Comparison of ENCODE assay signal across 16 mouse cellular contexts in genomic region chr6:28680537-28680936, GRCm38 (mm10).
DNase-seq lines count a peak whose midpoint lies in the region; ATAC-seq and TF ChIP-seq lines count a peak whose summit lies in the region.
"Had no signal": no experiment of that assay in that cellular context is flagged by ENCODE, and none has a peak within 500 bp of the region (broad histone marks: within the 10 kb centered on the region; RNA-seq: fewer than 3 reads in every experiment).

No protein-coding gene starts in this region.

- H3K27me3 ChIP-seq in intestine, postnatal 0 days (replicated peaks; ENCODE audit: control insufficient read depth, insufficient read depth, low read length) = no peaks in the 10 kb centered on the region
- no peaks in the 10 kb centered on the region for H3K27me3 ChIP-seq in intestine, embryonic 15.5 days (replicated peaks)
- no peaks in the 10 kb centered on the region for H3K27me3 ChIP-seq in lung, postnatal 0 days (replicated peaks; ENCODE audit: insufficient read depth, low read length)
- H3K27me3 ChIP-seq: CH12.LX; lung, embryonic 15.5 days; midbrain, embryonic 13.5 days had no signal

- intact Hi-C loops in heart, postnatal 14 days (cut with DNase I) = no loop called here

- WGBS in intestine, postnatal 0 days = 62% methylated on average over 4 of the region's 4 CpGs
- 72% methylated on average over 4 of the region's 4 CpGs for WGBS in intestine, embryonic 15.5 days
- 30% methylated on average over 4 of the region's 4 CpGs for WGBS in lung, postnatal 0 days

- no peak overlapping the region for H3K4me3 ChIP-seq in intestine, postnatal 0 days (ENCODE audit: low read depth, low read length)
- no peak overlapping the region for H3K4me3 ChIP-seq in intestine, embryonic 15.5 days (replicated peaks)
- H3K4me3 ChIP-seq in lung, postnatal 0 days (ENCODE audit: low read depth, low read length) = no peak overlapping the region
- H3K4me3 ChIP-seq: erythroblast, embryonic 14.5 days; hindbrain, embryonic 10.5 days; lung, embryonic 15.5 days; midbrain, embryonic 13.5 days had no signal

- H3K4me1 ChIP-seq in intestine, postnatal 0 days (replicated peaks; ENCODE audit: control insufficient read depth, insufficient read depth, low read length) = peaks cover 7% of the 10 kb centered on the region; the same call in 1 of the 2 replicates
- no peaks in the 10 kb centered on the region for H3K4me1 ChIP-seq in intestine, embryonic 15.5 days (replicated peaks)
- peaks cover 12% of the 10 kb centered on the region; the same call in 1 of the 2 replicates for H3K4me1 ChIP-seq in lung, postnatal 0 days (ENCODE audit: insufficient read depth, low read depth, low read length)
- H3K4me1 ChIP-seq: hindbrain, embryonic 10.5 days; midbrain, embryonic 13.5 days had no signal

- no peak for TF ChIP-seq CTCF in intestine, postnatal 0 days (IDR thresholded peaks at IDR 0.05; ENCODE audit: low read depth)
- no peak for TF ChIP-seq CTCF in lung, postnatal 0 days (IDR thresholded peaks at IDR 0.05)

- ATAC-seq in intestine, postnatal 0 days = no peak
- no peak for ATAC-seq in intestine, embryonic 15.5 days
- peak; percentile 59; the same call in 1 of the 2 replicates for ATAC-seq in lung, postnatal 0 days
- no peak for ATAC-seq in megakaryocyte progenitor cell, adult 5-6 weeks (replicated peaks; ENCODE audit: poor library complexity)
- ATAC-seq: inflammation-experienced regulatory T-cells, adult 6 months; midbrain, embryonic 13.5 days had no signal

- no peak overlapping the region for H3K4me2 ChIP-seq in intestine, postnatal 0 days (replicated peaks; ENCODE audit: low read depth)
- H3K4me2 ChIP-seq in intestine, embryonic 15.5 days (replicated peaks) = no peak overlapping the region
- H3K4me2 ChIP-seq in lung, postnatal 0 days (replicated peaks; ENCODE audit: low read depth, low read length) = no peak overlapping the region
- H3K4me2 ChIP-seq: lung, embryonic 15.5 days; midbrain, embryonic 13.5 days had no signal

- H3K36me3 ChIP-seq in intestine, postnatal 0 days (ENCODE audit: control insufficient read depth, insufficient read depth) = no peaks in the 10 kb centered on the region
- H3K36me3 ChIP-seq in intestine, embryonic 15.5 days = no peaks in the 10 kb centered on the region
- H3K36me3 ChIP-seq in lung, postnatal 0 days (ENCODE audit: insufficient read depth, low read length) = no peaks in the 10 kb centered on the region
- H3K36me3 ChIP-seq: hindbrain, embryonic 10.5 days; lung, embryonic 15.5 days; midbrain, embryonic 13.5 days had no signal

- peak; percentile 71 for DNase-seq in adipocyte (ENCODE audit: low spot score)
- DNase-seq in heart, postnatal 14 days = peak; percentile 23 to 42
- peak; percentile 71 for DNase-seq in lung, postnatal 0 days (ENCODE audit: low spot score)
- no peak for DNase-seq in layer of hippocampus, adult 9-11 months
- DNase-seq: gastrocnemius, postnatal 36 days; left cerebral cortex, postnatal 4 days; right cerebral cortex, postnatal 14 days had no signal

- H3K27ac ChIP-seq in intestine, postnatal 0 days (ENCODE audit: low read depth, low read length) = 0 out of 2 replicates have a peak overlapping the region, but pooled peaks have one; percentile 35
- H3K27ac ChIP-seq in intestine, embryonic 15.5 days = no peak overlapping the region
- 0 out of 2 replicates have a peak overlapping the region, but pooled peaks have one; percentile 2 for H3K27ac ChIP-seq in lung, postnatal 0 days (ENCODE audit: low read length)
- H3K27ac ChIP-seq: hindbrain, embryonic 10.5 days; lung, embryonic 15.5 days; midbrain, embryonic 13.5 days had no signal

- H3K9ac ChIP-seq in intestine, postnatal 0 days (ENCODE audit: low read depth, low read length) = no peak overlapping the region
- H3K9ac ChIP-seq in intestine, embryonic 15.5 days = no peak overlapping the region
- no peak overlapping the region for H3K9ac ChIP-seq in lung, postnatal 0 days (replicated peaks; ENCODE audit: low read depth)
- H3K9ac ChIP-seq: lung, embryonic 15.5 days; midbrain, embryonic 13.5 days had no signal

- peak; percentile 39; the same call in 1 of the 2 replicates for TF ChIP-seq EP300 in lung, postnatal 0 days (IDR thresholded peaks at IDR 0.05)

- H3K9me3 ChIP-seq in intestine, postnatal 0 days (ENCODE audit: control insufficient read depth) = no peaks in the 10 kb centered on the region
- no peaks in the 10 kb centered on the region for H3K9me3 ChIP-seq in intestine, embryonic 15.5 days
- no peaks in the 10 kb centered on the region for H3K9me3 ChIP-seq in lung, postnatal 0 days (ENCODE audit: low read length)
- H3K9me3 ChIP-seq: hindbrain, embryonic 10.5 days; lung, embryonic 15.5 days; midbrain, embryonic 13.5 days had no signal
